Mouse (Mus musculus): Measurements from ENCODE around the gene Tomm7.
"Not testable (repeated sequence)": the region's sequence is repeated elsewhere in the genome, so short reads cannot be mapped to it uniquely, and the experiment has no call there.

Gene Tomm7

GRCm38 (mm10) chr5:23843674-23844530, at the start of gene Tomm7:
Tomm7 (minus strand) TSS chr5:23844161.
- peak; percentile 97 to 98 for DNase-seq (ENCODE audit: low spot score in 2 of 2)

DNA sequence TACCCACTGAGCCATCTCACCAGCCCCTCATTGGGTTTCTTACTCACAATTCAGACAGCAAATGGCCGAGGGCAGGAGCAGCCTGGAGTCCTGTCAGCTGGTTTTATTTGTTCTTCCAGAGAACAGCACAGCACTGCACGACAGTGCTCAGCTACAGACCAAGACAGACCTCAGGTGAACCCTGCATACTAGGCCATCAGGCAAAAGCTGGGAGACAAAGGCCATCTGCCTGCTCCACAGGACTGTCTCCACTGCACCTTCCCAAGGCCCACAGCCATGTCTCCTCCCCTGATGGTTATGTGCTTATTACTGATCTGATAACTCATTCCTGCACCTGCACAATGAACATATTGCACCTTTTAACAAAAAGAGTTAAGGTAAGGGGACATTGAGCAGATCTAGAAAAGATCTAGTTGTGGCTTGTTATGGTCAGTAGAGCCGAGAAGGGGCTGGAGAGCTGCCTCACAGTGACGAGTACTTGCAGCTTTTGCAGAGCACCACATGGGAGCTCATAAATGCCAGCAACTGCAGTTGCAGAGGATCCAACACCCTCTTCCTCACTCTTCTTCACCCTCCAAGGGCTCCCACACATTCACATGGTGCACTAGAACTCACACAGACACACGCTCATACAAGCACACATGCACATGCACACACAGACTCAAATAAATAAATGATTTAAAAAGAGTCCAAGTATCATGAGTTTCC, 49.3 kb upstream of the Tomm7 start:
- no peak for DNase-seq (ENCODE audit: low spot score in 2 of 2)

DNA sequence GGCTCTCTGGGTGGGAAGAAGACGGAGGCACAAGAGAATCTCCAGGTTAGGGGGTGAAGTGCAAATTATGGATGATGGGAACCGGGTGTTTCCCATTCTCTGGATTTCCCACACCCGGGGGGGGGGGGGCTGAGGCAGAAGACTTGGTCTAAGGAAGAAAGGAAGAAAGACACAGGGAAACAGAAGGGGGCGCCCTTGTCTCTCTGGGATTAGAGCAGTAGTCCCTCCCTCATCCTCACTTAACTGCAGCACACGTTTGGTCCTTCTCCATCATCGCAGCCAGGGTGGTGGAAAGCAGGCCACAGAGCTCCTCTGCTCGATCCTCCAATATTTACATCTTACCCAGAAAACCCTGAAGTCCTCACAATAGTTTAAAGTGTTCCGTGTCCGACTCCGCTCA, 46.8 kb upstream of the Tomm7 start:
- peak; percentile 34 to 75 for DNase-seq (ENCODE audit: low spot score in 2 of 2)

DNA sequence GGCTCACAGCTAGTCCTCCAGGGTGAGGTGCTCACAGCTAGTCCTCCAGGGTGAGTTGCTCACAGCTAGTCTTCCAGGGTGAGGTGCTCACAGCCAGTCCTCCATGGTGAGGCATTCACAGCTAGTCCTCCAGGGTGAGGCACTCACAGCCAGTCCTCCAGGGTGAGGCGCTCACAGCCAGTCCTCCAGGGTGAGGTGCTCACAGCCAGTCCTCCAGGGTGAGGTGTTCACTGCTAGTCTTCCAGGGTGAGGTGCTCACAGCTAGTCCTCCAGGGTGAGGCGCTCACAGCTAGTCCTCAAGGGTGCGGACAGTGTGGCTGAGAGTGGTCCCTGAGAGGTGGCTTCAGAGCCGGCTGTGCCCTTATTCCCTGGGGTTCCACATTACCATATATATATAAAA, 45.5 kb upstream of the Tomm7 start:
- no peak for DNase-seq (ENCODE audit: low spot score in 2 of 2)

DNA sequence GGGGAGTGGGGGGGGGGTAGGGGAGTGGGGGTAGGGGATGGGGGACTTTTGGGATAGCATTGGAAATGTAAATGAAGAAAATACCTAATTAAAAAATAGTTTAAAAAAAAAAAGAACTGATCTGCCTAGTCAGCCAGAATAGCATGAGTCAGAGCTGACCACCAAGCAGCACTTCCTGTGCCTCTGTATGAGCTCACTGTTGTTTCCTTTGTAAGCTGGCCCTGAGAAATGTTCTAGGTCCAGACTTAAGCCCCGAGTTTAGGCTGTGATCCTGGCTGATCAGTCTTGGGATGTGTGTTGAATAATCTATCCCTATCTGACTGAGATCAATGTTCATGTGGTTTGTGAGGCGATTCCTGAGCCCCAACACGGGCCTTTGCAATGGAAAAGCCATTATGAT, 43.1 kb upstream of the Tomm7 start:
- no peak for DNase-seq (ENCODE audit: low spot score in 2 of 2)

DNA sequence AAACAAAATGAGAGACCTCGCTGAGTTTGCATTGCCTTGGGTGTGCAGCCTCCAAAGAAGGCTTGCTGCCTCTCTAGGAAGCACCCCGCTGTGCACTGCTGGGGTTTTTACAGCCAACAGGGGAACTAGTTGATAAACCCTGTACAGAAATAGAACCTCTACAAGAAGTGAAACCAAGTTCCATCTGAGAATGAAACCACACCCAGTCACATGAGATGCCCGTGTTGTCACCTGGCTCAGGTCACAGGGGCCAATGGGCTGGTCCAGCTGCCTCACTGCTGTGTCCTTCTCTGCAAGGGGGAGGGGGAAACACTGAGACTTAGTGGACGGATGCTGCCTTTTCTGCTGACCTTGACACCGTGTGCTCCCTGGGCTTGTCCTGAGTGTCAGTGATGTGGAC, 30.5 kb upstream of the Tomm7 start:
- no peak for DNase-seq (ENCODE audit: low spot score in 2 of 2)

- DNase-seq (ENCODE audit: low spot score in 2 of 2): no peak
Measured at GRCm38 (mm10) chr5:23872586-23872985, 28.6 kb upstream of the Tomm7 start.

GRCm38 (mm10) chr5:23871323-23871722, 27.4 kb upstream of the Tomm7 start:
- DNase-seq (ENCODE audit: low spot score in 2 of 2): not testable (repeated sequence)

DNA sequence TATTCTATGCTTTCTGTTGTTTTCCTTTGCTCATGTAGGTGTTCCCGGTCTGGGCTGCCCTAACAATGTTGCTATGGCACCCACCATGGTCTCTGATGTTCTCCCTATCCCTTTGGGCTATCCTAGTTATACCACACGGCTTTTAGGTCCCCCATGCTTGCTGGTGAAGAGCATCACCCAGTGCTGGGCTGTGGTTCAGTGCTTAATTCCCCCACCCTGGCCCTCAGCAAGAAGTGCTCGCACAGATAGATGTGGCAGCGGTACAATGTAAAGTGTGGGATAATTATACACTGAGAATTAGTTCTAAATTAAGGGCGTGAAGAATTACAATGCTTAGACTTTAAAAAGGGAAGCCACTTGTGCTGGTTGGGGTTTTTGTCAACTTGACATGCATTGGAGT, 22.0 kb upstream of the Tomm7 start:
- no peak for DNase-seq (ENCODE audit: low spot score in 2 of 2)

GRCm38 (mm10) chr5:23864054-23864965, 20.3 kb upstream of the Tomm7 start:
- DNase-seq (ENCODE audit: low spot score in 2 of 2): no peak

- DNase-seq (ENCODE audit: low spot score in 2 of 2): no peak
Measured at GRCm38 (mm10) chr5:23863166-23864053, 19.4 kb upstream of the Tomm7 start.

DNA sequence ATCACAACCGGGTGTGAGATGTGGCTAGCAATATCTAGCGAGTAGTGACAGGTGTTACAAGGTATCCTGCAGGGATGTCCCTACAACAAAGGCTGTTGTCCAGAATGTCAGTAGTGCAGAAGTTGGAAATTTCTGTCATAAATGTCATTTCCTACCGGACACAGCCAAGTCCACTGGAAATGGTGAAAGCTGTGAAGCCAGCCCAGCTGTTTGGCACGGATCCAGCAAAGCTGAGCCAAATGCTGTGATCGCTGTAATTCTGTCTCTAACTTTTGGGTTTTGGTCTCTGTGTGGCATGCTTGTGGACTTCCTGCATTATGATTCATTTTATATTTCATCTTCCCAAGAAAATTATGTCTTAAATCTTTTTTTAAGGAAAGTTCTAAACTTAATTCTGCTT, 18.3 kb upstream of the Tomm7 start:
- peak; percentile 48 to 76 for DNase-seq (ENCODE audit: low spot score in 2 of 2)

DNA sequence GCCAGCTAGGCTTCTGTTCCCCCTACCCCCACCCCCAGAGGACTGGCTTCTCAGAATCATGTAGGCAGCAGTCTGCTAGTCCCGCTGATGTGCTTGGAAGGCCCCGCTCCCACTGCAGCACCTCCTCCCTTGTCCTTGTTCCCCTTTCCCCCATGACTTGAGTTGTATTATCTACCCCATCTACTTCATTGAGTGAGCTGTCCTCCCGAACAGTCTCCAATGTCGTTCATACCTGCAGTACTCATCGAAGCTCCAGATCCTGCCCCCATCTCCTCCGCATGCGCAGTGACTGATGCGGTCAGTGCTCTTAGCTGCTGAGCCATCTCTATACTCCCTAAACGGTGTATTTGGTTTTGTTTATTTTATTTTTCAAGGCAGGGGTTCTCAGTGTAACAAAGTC, 17.8 kb upstream of the Tomm7 start:
- no peak for DNase-seq (ENCODE audit: low spot score in 2 of 2)

- no peak for DNase-seq (ENCODE audit: low spot score in 2 of 2)
Measured at GRCm38 (mm10) chr5:23859896-23860295, 15.9 kb upstream of the Tomm7 start.

DNA sequence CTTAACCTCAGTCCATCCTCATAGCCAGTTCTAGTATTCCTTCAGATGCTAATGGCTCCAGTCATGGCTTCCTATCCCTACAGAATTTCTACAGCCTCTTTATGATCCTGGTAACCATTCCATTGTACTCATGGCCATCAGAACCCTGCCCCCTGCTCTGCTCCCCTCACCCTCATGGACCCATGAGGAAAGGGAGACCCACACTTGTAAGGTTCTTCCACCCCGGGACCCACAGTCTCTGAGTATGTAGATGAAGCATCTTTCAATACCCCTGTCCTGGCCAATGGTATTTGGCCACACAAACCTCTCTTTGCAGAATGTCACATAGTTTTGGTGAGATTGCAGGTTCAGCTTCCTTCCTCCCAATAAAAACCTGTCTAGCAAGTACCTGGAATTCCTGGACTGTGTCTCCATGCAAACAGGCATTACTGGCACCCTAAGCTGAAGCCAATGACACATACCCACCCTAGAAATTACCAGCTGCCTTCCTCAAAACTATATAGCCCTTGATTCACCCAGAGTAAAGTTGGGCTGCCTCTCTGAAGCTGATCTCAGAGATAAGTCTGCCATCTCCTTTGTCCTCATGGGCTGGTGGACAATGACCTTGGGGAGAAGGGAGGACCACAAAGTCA, 15.2 kb upstream of the Tomm7 start:
- DNase-seq (ENCODE audit: low spot score in 2 of 2): no peak

GRCm38 (mm10) chr5:23858643-23859042, 14.7 kb upstream of the Tomm7 start:
- DNase-seq (ENCODE audit: low spot score in 2 of 2): no peak

GRCm38 (mm10) chr5:23858001-23858400, 14.0 kb upstream of the Tomm7 start:
- DNase-seq (ENCODE audit: low spot score in 2 of 2): no peak

- DNase-seq (ENCODE audit: low spot score in 2 of 2): no peak
Measured at GRCm38 (mm10) chr5:23857189-23857588, 13.2 kb upstream of the Tomm7 start.

GRCm38 (mm10) chr5:23856164-23856563, 12.2 kb upstream of the Tomm7 start:
- DNase-seq (ENCODE audit: low spot score in 2 of 2): no peak

GRCm38 (mm10) chr5:23855484-23855883, 11.5 kb upstream of the Tomm7 start:
- DNase-seq (ENCODE audit: low spot score in 2 of 2): no peak

DNA sequence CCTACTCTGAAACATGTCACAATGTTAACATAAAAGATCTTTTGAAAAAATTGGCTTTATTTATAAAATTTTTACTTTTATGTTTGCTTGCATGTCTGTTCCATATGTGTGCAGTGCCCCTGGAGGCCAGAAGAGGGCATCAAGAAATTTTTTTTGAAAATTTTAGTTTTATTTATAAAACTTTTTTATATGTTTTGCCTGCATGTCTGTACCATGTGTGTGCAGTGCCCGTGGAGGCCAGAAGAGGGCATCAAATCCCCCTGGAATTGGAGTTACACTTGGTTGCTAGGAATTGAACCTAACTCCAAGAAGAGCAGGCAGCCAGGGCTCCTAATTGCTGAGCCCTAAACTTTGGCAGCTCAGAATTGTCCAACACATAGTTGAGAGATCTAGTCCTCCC, 9.0 kb upstream of the Tomm7 start:
- DNase-seq (ENCODE audit: low spot score in 2 of 2): not testable (repeated sequence)
